Mouse (Mus musculus) T-cell, adult 2 months (primary cell): ENCODE results near the gene Slc25a21.

Source experiments
- DNase-seq: peaks from one replicate; pipeline ENCODE4 v3.0.0; 2022; ENCODE audit warnings: low spot score

Gene Slc25a21

GRCm38 (mm10) chr12:57184401-57185147 lies 12.7 kb downstream of the Slc25a21 start:
- no peak for DNase-seq

GRCm38 (mm10) chr12:57179465-57180188 lies 17.6 kb downstream of the Slc25a21 start:
- DNase-seq: no peak

- DNase-seq: no peak
Measured at GRCm38 (mm10) chr12:57178818-57179217, 18.5 kb downstream of the Slc25a21 start.

GRCm38 (mm10) chr12:57163294-57163693 lies 34.0 kb downstream of the Slc25a21 start:
- DNase-seq: no peak

- DNase-seq: no peak
Measured at GRCm38 (mm10) chr12:57162840-57163239, 34.4 kb downstream of the Slc25a21 start.

GRCm38 (mm10) chr12:57159904-57160303 lies 37.4 kb downstream of the Slc25a21 start:
- no peak for DNase-seq

GRCm38 (mm10) chr12:57158266-57158665 lies 39.0 kb downstream of the Slc25a21 start:
- no peak for DNase-seq

- DNase-seq: no peak
Measured at GRCm38 (mm10) chr12:57138937-57139336, 58.3 kb downstream of the Slc25a21 start.

- DNase-seq: no peak
Measured at GRCm38 (mm10) chr12:57137809-57138208, 59.5 kb downstream of the Slc25a21 start.

GRCm38 (mm10) chr12:57118602-57119001 lies 78.7 kb downstream of the Slc25a21 start:
- DNase-seq: no peak

- DNase-seq: no peak
Measured at GRCm38 (mm10) chr12:57115516-57115915, 81.8 kb downstream of the Slc25a21 start.

GRCm38 (mm10) chr12:57109363-57109762 lies 87.9 kb downstream of the Slc25a21 start:
- no peak for DNase-seq

- no peak for DNase-seq
Measured at GRCm38 (mm10) chr12:57102322-57102721, 95.0 kb downstream of the Slc25a21 start.

GRCm38 (mm10) chr12:57100549-57100948 lies 96.7 kb downstream of the Slc25a21 start:
- DNase-seq: no peak

GRCm38 (mm10) chr12:57099066-57099465 lies 98.2 kb downstream of the Slc25a21 start:
- no peak for DNase-seq

- no peak for DNase-seq
Measured at GRCm38 (mm10) chr12:57098371-57098770, 98.9 kb downstream of the Slc25a21 start.

GRCm38 (mm10) chr12:57093107-57093506 lies 104.2 kb downstream of the Slc25a21 start:
- no peak for DNase-seq

GRCm38 (mm10) chr12:57084519-57084918 lies 112.8 kb downstream of the Slc25a21 start:
- DNase-seq: no peak

GRCm38 (mm10) chr12:57083533-57083932 lies 113.7 kb downstream of the Slc25a21 start:
- DNase-seq: no peak

- DNase-seq: no peak
Measured at GRCm38 (mm10) chr12:57076606-57077005, 120.7 kb downstream of the Slc25a21 start.

GRCm38 (mm10) chr12:57072616-57073015 lies 124.7 kb downstream of the Slc25a21 start:
- DNase-seq: no peak

GRCm38 (mm10) chr12:57068607-57069006 lies 128.7 kb downstream of the Slc25a21 start:
- no peak for DNase-seq

- DNase-seq: no peak
Measured at GRCm38 (mm10) chr12:57019737-57020136, 177.5 kb downstream of the Slc25a21 start.
